Mouse (Mus musculus) lung, postnatal 0 days (tissue): ENCODE measurements around the gene Rab43. TPM values are rescaled to one million over a fixed set of nuclear protein-coding genes. Genes with fewer than 3 reads are reported as not detected.
A peak's percentile ranks its signal among the peaks of the same experiment; 100 is the strongest.

Experiments used
- ATAC-seq: fragments of 200-750 bp; cut with Nextera tagmentation; 2 replicates; pipeline ENCODE4 v1.8.0; 2017; ENCODE audit warnings: moderate library complexity
- DNase-seq: peaks from one replicate; pipeline ENCODE4 v3.0.0-alpha.2; 2016; ENCODE audit warnings: low spot score
- H3K27ac ChIP-seq: fragments of 300-500 bp; sonication (generic); 2 replicates; pipeline ENCODE4 v1.5.1; 2014; ENCODE audit warnings: antibody characterized with exemption, mild to moderate bottlenecking, low read length, mixed read lengths
- H3K27me3 ChIP-seq: fragments of 300-500 bp; sonication (generic); replicated peaks from 2 replicates; pipeline ENCODE4 v1.6.1; 2014; ENCODE audit warnings: low read length, mixed read lengths; ENCODE audit not compliant: insufficient read depth
- H3K36me3 ChIP-seq: fragments of 300-500 bp; sonication (generic); 2 replicates; pipeline ENCODE4 v1.6.1; 2014; ENCODE audit warnings: low read length, mixed read lengths; ENCODE audit not compliant: insufficient read depth
- H3K4me1 ChIP-seq: fragments of 300-500 bp; sonication (generic); 2 replicates; pipeline ENCODE4 v1.6.1; 2014; ENCODE audit warnings: antibody characterized with exemption, low read depth, low read length, mixed read lengths; ENCODE audit not compliant: insufficient read depth
- H3K4me2 ChIP-seq: fragments of 300-500 bp; sonication (generic); replicated peaks from 2 replicates; pipeline ENCODE4 v1.6.1; 2014; ENCODE audit warnings: low read depth, mild to moderate bottlenecking, low read length, moderate library complexity, mixed read lengths
- H3K4me3 ChIP-seq: fragments of 300-500 bp; sonication (generic); 2 replicates; pipeline ENCODE4 v1.5.1; 2014; ENCODE audit warnings: low read depth, low read length
- H3K9ac ChIP-seq: fragments of 300-500 bp; sonication (generic); replicated peaks from 2 replicates; pipeline ENCODE4 v1.6.1; 2014; ENCODE audit warnings: low read depth, mild to moderate bottlenecking
- H3K9me3 ChIP-seq: fragments of 300-500 bp; sonication (generic); 2 replicates; pipeline ENCODE4 v1.6.1; 2016; ENCODE audit warnings: low read length, mixed read lengths
- CTCF ChIP-seq: IDR thresholded peaks from 2 replicates; pipeline ENCODE4 v1.5.1; 2016; ENCODE audit warnings: antibody characterized with exemption, mild to moderate bottlenecking
- EP300 ChIP-seq: IDR thresholded peaks from 2 replicates; pipeline ENCODE4 v1.6.1; 2016; ENCODE audit warnings: antibody characterized with exemption, mild to moderate bottlenecking, control low read depth
- WGBS: fragments of 180-500 bp; shearing (Covaris S2); extraction: QIAGEN DNeasy Blood & Tissue Kit; methylation state at CpG from one replicate; pipeline ENCODE4 v1.1.7; 2014; 5-methylcytosine and 5-hydroxymethylcytosine counted together
- polyA plus RNA-seq: library from polyadenylated mRNA; unstranded; fragments of >200 nt; fragmentation: Nextera tagmentation; extraction: Ambion mirVana; gene quantifications from 2 replicates; pipeline ENCODE4 v1.2.1, GENCODE M21; 2015

Rab43 gene
- polyA plus RNA-seq, 1 experiment from 2014 or later: 15.1 TPM

DNA sequence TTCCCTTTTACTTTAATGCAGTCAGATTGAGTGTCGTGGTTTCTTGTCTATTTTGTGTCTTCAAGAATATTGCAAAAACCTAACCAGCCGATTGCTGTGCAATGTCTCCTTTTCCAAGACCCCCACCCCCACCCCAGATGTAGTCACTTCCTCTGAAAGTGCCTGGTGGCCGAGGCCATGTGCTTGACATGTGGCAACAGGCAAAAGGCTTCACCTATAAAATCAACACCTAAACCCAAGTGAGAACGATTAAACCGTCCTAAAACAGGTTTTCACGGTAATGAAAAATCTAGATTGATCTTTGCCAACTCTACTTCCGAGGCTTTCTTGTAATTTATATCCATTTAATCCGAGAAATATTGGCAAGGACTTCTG, 37.8 kb upstream of the Rab43 start:
- peak overlapping the region; percentile 97 for H3K27ac ChIP-seq
- 0% methylated on average over 8 of the region's 8 CpGs for whole genome bisulfite sequencing
- no peaks in the 10 kb centered on the region for H3K9me3 ChIP-seq
- H3K4me1 ChIP-seq: peaks cover 7% of the 10 kb centered on the region
- ATAC-seq (no peak), DNase-seq (peak; percentile 40)
- TF ChIP-seq EP300 (no peak), CTCF (no peak)
- H3K4me3 ChIP-seq: peak overlapping the region; percentile 88
- peaks cover 7% of the 10 kb centered on the region; the same call in 1 of the 2 replicates for H3K36me3 ChIP-seq
- peak overlapping the region; percentile 99 for H3K9ac ChIP-seq
- H3K4me2 ChIP-seq: peak overlapping the region; percentile 69
- H3K27me3 ChIP-seq: no peaks in the 10 kb centered on the region

DNA sequence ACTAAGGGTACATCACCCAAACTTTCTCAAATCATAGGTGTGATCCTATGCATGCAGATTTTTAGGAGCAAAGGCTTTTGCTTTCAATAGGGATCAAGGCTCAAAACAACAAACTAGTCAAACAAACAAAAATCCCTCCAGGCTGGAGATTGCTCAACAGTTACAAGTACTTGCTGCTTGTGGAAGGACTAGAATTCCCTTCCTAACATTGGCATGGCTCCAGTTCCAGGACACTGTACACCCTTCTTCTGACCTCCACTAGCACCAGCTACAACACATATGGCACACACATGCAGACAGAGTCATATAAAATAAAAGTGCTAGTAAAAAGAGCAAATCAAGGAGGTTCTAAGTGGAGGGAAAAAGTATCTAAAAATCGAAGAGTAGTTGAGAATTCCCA, 34.8 kb upstream of the Rab43 start:
- Histone ChIP-seq H3K36me3 (peaks cover 25% of the 10 kb centered on the region), H3K4me1 (peaks cover 7% of the 10 kb centered on the region), H3K4me2 (0 out of 2 replicates have a peak overlapping the region, but pooled peaks have one; percentile 1), H3K9me3 (no peaks in the 10 kb centered on the region), H3K9ac (no peak overlapping the region), H3K27ac (no peak overlapping the region), H3K27me3 (no peaks in the 10 kb centered on the region), H3K4me3 (no peak overlapping the region)
- ATAC-seq: no peak
- WGBS: 53% methylated on average over 1 of the region's 1 CpGs
- TF ChIP-seq EP300: no peak
- TF ChIP-seq CTCF: no peak
- peak; percentile 15 for DNase-seq

GRCm38 (mm10) chr6:87845031-87845695, 33.2 kb upstream of the Rab43 start:
- peaks cover 25% of the 10 kb centered on the region for H3K36me3 ChIP-seq

DNA sequence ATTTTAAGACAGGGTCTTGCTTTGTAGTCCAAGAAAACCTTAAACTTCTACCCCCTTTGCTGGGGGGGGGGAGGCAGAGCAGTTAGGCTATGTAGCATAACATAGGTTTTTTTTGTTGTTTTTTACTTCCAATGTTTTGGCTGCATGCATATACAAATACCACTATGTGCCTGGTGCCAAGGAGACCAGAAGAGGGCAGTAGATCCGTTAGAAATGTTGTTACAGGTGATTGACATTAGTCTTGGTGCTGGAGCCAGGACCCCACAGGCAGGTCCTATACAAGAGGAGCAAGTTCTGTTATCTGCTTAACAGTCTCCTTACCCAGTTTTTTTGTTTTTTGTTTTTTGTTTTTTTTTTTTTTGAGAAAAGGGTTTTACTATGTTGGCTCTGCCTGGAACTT, 30.3 kb upstream of the Rab43 start:
- Histone ChIP-seq H3K9me3 (no peaks in the 10 kb centered on the region), H3K9ac (no peak overlapping the region), H3K4me3 (no peak overlapping the region), H3K27me3 (no peaks in the 10 kb centered on the region), H3K36me3 (peaks cover 25% of the 10 kb centered on the region), H3K4me1 (no peaks in the 10 kb centered on the region), H3K4me2 (no peak overlapping the region), H3K27ac (no peak overlapping the region)
- WGBS: 14% methylated on average over 1 of the region's 1 CpGs
- no peak for TF ChIP-seq EP300
- TF ChIP-seq CTCF: peak; percentile 47
- no peak for ATAC-seq
- DNase-seq: peak; percentile 19

More at GRCm38 (mm10) chr6:87845031-87845695, 33.2 kb upstream of the Rab43 start:
- H3K4me3 ChIP-seq: no peak overlapping the region
- WGBS: 88% methylated on average over 13 of the region's 13 CpGs
- TF ChIP-seq EP300 (no peak), CTCF (no peak)
- no peak overlapping the region for H3K27ac ChIP-seq
- peaks cover 7% of the 10 kb centered on the region for H3K4me1 ChIP-seq
- H3K27me3 ChIP-seq: no peaks in the 10 kb centered on the region
- ATAC-seq (no peak), DNase-seq (no peak)
- no peak overlapping the region for H3K9ac ChIP-seq
- H3K9me3 ChIP-seq: no peaks in the 10 kb centered on the region
- H3K4me2 ChIP-seq: no peak overlapping the region

DNA sequence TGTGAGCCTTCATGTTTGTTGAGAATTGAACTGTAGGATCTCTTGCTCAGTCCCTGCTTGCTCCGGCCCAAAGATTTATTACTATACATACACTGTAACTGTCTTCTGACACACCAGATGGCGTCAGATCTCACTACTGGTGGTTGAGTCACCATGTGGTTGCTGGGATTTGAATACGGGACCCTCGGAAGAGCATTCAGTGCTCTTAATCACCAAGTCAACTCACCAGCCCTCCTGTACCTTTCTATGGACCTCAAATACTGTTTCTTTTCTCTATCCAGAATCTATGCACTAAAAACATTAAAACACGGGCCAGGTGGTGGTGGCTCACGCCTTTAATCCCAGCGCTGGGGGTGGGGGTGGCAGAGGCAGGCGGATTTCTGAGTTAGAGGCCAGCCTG, 29.7 kb upstream of the Rab43 start:
- H3K4me2 ChIP-seq: no peak overlapping the region
- DNase-seq (no peak), ATAC-seq (no peak)
- H3K27me3 ChIP-seq: no peaks in the 10 kb centered on the region
- no peak overlapping the region for H3K9ac ChIP-seq
- no peaks in the 10 kb centered on the region for H3K9me3 ChIP-seq
- H3K4me1 ChIP-seq: no peaks in the 10 kb centered on the region
- TF ChIP-seq CTCF: no peak
- TF ChIP-seq EP300: no peak
- no peak overlapping the region for H3K4me3 ChIP-seq
- WGBS: 76% methylated on average over 8 of the region's 8 CpGs
- peaks cover 25% of the 10 kb centered on the region for H3K36me3 ChIP-seq
- no peak overlapping the region for H3K27ac ChIP-seq

- Histone ChIP-seq H3K4me1 (no peaks in the 10 kb centered on the region), H3K27me3 (no peaks in the 10 kb centered on the region), H3K4me2 (no peak overlapping the region), H3K36me3 (peaks cover 19% of the 10 kb centered on the region), H3K27ac (no peak overlapping the region), H3K4me3 (no peak overlapping the region), H3K9ac (no peak overlapping the region), H3K9me3 (no peaks in the 10 kb centered on the region)
- no peak for DNase-seq
- 51% methylated on average over 11 of the region's 11 CpGs for WGBS
- no peak for ATAC-seq
- TF ChIP-seq CTCF (no peak), EP300 (no peak)
Measured at GRCm38 (mm10) chr6:87839797-87840341, 27.9 kb upstream of the Rab43 start.
